Mouse (Mus musculus) liver, embryonic 16.5 days (tissue): ENCODE results near the gene Timm17a. TPM values are rescaled to one million over a fixed set of nuclear protein-coding genes. Genes with fewer than 3 reads are reported as not detected.
A peak's percentile ranks its signal among the peaks of the same experiment; 100 is the strongest.

Source experiments
- ATAC-seq: fragments of 200-750 bp; cut with Nextera tagmentation; 2 replicates; pipeline ENCODE4 v1.8.0; 2017; ENCODE audit warnings: low read depth, mild to moderate bottlenecking, moderate number of reproducible peaks, moderate library complexity
- H3K27ac ChIP-seq: fragments of 300-500 bp; sonication (generic); 2 replicates; pipeline ENCODE4 v1.5.1; 2014; ENCODE audit warnings: mild to moderate bottlenecking, low read length
- H3K27me3 ChIP-seq: fragments of 300-500 bp; sonication (generic); 2 replicates; pipeline ENCODE4 v1.6.1; 2014; ENCODE audit warnings: low read depth, low read length, mixed read lengths; ENCODE audit not compliant: control insufficient read depth, insufficient read depth
- H3K36me3 ChIP-seq: fragments of 300-500 bp; sonication (generic); 2 replicates; pipeline ENCODE4 v1.6.1; 2014; ENCODE audit warnings: mild to moderate bottlenecking; ENCODE audit not compliant: control insufficient read depth, insufficient read depth
- H3K4me1 ChIP-seq: fragments of 300-500 bp; sonication (generic); 2 replicates; pipeline ENCODE4 v1.6.1; 2014; ENCODE audit warnings: low read depth, low read length, mixed read lengths; ENCODE audit not compliant: control insufficient read depth
- H3K4me2 ChIP-seq: fragments of 300-500 bp; sonication (generic); 2 replicates; pipeline ENCODE4 v1.6.1; 2014; ENCODE audit warnings: low read depth, low read length, mixed read lengths
- H3K4me3 ChIP-seq: fragments of 300-500 bp; sonication (generic); 2 replicates; pipeline ENCODE4 v1.5.1; 2014; ENCODE audit warnings: low read depth, mild to moderate bottlenecking, low read length
- H3K9ac ChIP-seq: fragments of 300-500 bp; sonication (generic); 2 replicates; pipeline ENCODE4 v1.6.1; 2014; ENCODE audit warnings: low read depth, low read length
- H3K9me3 ChIP-seq: fragments of 300-500 bp; sonication (generic); replicated peaks from 2 replicates; pipeline ENCODE4 v1.6.1; 2016; ENCODE audit warnings: low read length; ENCODE audit not compliant: control insufficient read depth
- WGBS: fragments of 180-500 bp; shearing (Covaris S2); extraction: QIAGEN DNeasy Blood & Tissue Kit; methylation state at CpG from one replicate; pipeline ENCODE4 v1.1.7; 2014; ENCODE audit not compliant: insufficient replicate concordance; 5-methylcytosine and 5-hydroxymethylcytosine counted together
- polyA plus RNA-seq: library from polyadenylated mRNA; unstranded; fragments of >200 nt; fragmentation: Nextera tagmentation; extraction: Ambion mirVana; gene quantifications from 2 replicates; pipeline ENCODE4 v1.2.1, GENCODE M21; 2015

The Timm17a gene
- polyA plus RNA-seq, 1 experiment from 2014 or later, result 85.6 TPM

DNA sequence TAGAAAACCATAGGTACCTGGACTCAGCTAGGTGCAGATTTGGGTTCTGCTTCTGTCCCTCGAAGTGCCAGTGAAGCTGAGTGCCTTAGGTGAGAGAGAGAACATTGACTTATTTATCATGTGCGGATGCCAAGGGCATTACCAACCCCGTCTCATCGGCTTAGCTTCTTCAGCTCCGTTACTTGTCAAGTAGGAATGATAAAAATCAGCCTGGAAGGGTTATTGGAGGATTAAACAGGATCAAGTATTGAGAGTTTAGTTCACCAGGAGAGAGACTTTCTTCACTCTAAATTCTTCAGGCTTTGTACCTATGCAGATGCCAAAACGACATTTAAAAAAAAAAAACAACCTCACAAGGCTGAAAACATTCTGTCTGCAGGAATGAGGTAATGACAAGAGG is 17.0 kb upstream of the Timm17a start:
- Histone ChIP-seq H3K36me3 (no peaks in the 10 kb centered on the region), H3K9ac (no peak overlapping the region), H3K9me3 (no peaks in the 10 kb centered on the region), H3K27ac (no peak overlapping the region), H3K27me3 (no peaks in the 10 kb centered on the region), H3K4me3 (no peak overlapping the region), H3K4me1 (no peaks in the 10 kb centered on the region), H3K4me2 (no peak overlapping the region)
- WGBS, result 60% methylated on average over 6 of the region's 6 CpGs
- no peak for ATAC-seq

DNA sequence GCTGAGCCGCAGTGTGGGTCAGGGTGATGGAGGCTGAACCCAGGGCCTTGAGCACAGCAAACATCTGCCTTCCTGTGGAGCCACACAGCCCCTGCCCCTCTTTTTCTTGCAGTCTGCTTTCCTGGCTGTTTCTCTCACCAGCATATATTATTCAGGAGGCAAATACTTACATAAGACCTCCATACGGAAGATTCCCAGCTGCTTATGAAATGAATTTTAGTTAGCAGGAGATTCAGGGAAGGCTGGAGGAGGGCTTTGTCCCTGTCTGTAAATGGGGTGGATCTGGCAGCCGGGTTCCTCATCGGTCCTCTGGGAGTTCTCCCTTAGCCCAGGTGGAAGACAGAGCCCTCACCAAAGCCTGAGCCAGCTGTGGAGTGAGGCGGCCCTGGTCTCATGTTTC is 14.8 kb upstream of the Timm17a start:
- Histone ChIP-seq H3K27me3 (no peaks in the 10 kb centered on the region), H3K9ac (no peak overlapping the region), H3K27ac (no peak overlapping the region), H3K9me3 (no peaks in the 10 kb centered on the region), H3K4me3 (no peak overlapping the region), H3K36me3 (no peaks in the 10 kb centered on the region), H3K4me1 (no peaks in the 10 kb centered on the region), H3K4me2 (no peak overlapping the region)
- no peak for ATAC-seq
- 59% methylated on average over 5 of the region's 5 CpGs for WGBS

GRCm38 (mm10) chr1:135325934-135326333 is 12.4 kb upstream of the Timm17a start:
- no peaks in the 10 kb centered on the region for H3K36me3 ChIP-seq
- WGBS, result 54% methylated on average over 2 of the region's 2 CpGs
- H3K27ac ChIP-seq, result no peak overlapping the region
- H3K4me3 ChIP-seq, result no peak overlapping the region
- no peaks in the 10 kb centered on the region for H3K27me3 ChIP-seq
- ATAC-seq, result no peak
- H3K9ac ChIP-seq, result no peak overlapping the region
- no peak overlapping the region for H3K4me2 ChIP-seq
- H3K9me3 ChIP-seq, result no peaks in the 10 kb centered on the region
- no peaks in the 10 kb centered on the region for H3K4me1 ChIP-seq

GRCm38 (mm10) chr1:135324571-135324970 is 11.0 kb upstream of the Timm17a start, which contains the start of gene Lmod1:
Gene Lmod1, plus strand, starts transcription at chr1:135324807.
- H3K9me3 ChIP-seq, result no peaks in the 10 kb centered on the region
- H3K9ac ChIP-seq, result no peak within 1 kb of the TSS
- no peaks in the 10 kb centered on the region for H3K27me3 ChIP-seq
- H3K4me2 ChIP-seq, result no peak within 1 kb of the TSS
- no peaks in the 10 kb centered on the region for H3K4me1 ChIP-seq
- no peaks in the 10 kb centered on the region for H3K36me3 ChIP-seq
- 25% methylated on average over 8 of the region's 8 CpGs for WGBS
- H3K4me3 ChIP-seq, result no peak within 1 kb of the TSS
- no peak within 1 kb of the TSS for H3K27ac ChIP-seq
- ATAC-seq, result no peak

- H3K27ac ChIP-seq, result no peak overlapping the region
- no peak overlapping the region for H3K9ac ChIP-seq
- no peak overlapping the region for H3K4me2 ChIP-seq
- no peaks in the 10 kb centered on the region for H3K9me3 ChIP-seq
- no peak for ATAC-seq
- no peaks in the 10 kb centered on the region for H3K27me3 ChIP-seq
- H3K4me1 ChIP-seq, result no peaks in the 10 kb centered on the region
- H3K4me3 ChIP-seq, result no peak overlapping the region
- WGBS, result 67% methylated on average over 7 of the region's 7 CpGs
- no peaks in the 10 kb centered on the region for H3K36me3 ChIP-seq
Observed at GRCm38 (mm10) chr1:135323367-135323901, 9.9 kb upstream of the Timm17a start.

DNA sequence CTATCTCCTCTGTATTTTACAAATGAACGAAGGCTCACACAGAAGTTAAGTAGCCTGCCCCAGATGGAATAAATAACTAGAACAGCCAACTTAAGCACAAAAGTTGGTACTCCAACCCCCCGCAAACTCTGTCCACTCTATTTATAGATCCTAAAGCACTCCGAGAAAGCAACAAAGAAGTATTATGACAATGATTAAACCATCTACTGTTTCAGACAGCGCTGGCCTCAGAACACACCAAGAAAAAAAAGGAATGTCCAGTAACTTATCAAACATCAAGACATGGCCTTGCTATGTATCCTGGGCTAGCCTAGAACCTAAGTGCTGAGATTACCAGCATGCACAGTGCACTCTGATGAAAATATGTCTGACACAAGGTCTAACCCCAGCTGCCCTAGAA is 1.4 kb downstream of the Timm17a start:
- Histone ChIP-seq H3K4me3 (peak overlapping the region; percentile 90), H3K9ac (peak overlapping the region; percentile 90; the same call in 1 of the 2 replicates)
- 75% methylated on average over 4 of the region's 4 CpGs for WGBS

GRCm38 (mm10) chr1:135311356-135311755 is 2.2 kb downstream of the Timm17a start:
- no peaks in the 10 kb centered on the region for H3K27me3 ChIP-seq
- H3K9me3 ChIP-seq, result no peaks in the 10 kb centered on the region
- ATAC-seq, result no peak
- H3K4me1 ChIP-seq, result peaks cover 16% of the 10 kb centered on the region
- H3K4me3 ChIP-seq, result no peak overlapping the region
- no peak overlapping the region for H3K4me2 ChIP-seq
- peaks cover 6% of the 10 kb centered on the region; the same call in 1 of the 2 replicates for H3K36me3 ChIP-seq
- H3K9ac ChIP-seq, result no peak overlapping the region
- no peak overlapping the region for H3K27ac ChIP-seq
- 65% methylated on average over 6 of the region's 6 CpGs for WGBS

More for the DNA sequence above, 1.4 kb downstream of the Timm17a start:
- peaks cover 16% of the 10 kb centered on the region for H3K4me1 ChIP-seq
- ATAC-seq, result no peak
- no peak overlapping the region for H3K27ac ChIP-seq
- peak overlapping the region; percentile 87 for H3K4me2 ChIP-seq
- no peaks in the 10 kb centered on the region for H3K27me3 ChIP-seq
- peaks cover 5% of the 10 kb centered on the region; the same call in 1 of the 2 replicates for H3K36me3 ChIP-seq
- no peaks in the 10 kb centered on the region for H3K9me3 ChIP-seq

DNA sequence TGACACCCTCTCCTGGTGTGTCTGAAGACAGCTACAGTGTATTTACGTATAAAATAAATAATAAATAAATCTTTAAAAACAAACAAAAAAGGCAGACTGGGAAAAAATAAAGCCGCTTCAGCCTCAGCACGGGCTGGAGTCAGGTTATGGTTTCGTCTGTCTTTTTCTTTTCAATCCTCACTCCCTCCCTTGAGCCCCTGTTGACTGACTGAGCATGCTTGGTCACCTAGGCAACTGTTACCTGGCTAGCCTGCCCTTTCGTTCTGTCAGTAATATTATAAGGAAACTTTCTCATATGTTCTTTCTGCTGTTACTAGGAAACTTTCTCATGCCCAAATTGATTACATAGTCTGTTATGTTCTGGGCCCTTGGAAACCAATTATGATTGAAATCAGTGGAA is 22.7 kb downstream of the Timm17a start:
- Histone ChIP-seq H3K4me2 (no peak overlapping the region), H3K9me3 (no peaks in the 10 kb centered on the region), H3K27ac (no peak overlapping the region), H3K4me3 (no peak overlapping the region), H3K36me3 (no peaks in the 10 kb centered on the region), H3K27me3 (no peaks in the 10 kb centered on the region), H3K4me1 (no peaks in the 10 kb centered on the region), H3K9ac (no peak overlapping the region)
- no peak for ATAC-seq
- 79% methylated on average over 5 of the region's 5 CpGs for WGBS

- Histone ChIP-seq H3K36me3 (no peaks in the 10 kb centered on the region), H3K4me2 (no peak overlapping the region), H3K9ac (no peak overlapping the region), H3K9me3 (no peaks in the 10 kb centered on the region), H3K27ac (no peak overlapping the region), H3K27me3 (peaks cover 10% of the 10 kb centered on the region; the same call in 1 of the 2 replicates), H3K4me3 (no peak overlapping the region), H3K4me1 (peaks cover 2% of the 10 kb centered on the region; the same call in 1 of the 2 replicates)
- ATAC-seq, result no peak
- WGBS, result 57% methylated on average over 2 of the region's 2 CpGs
Observed at GRCm38 (mm10) chr1:135286311-135286710, 27.3 kb downstream of the Timm17a start.
